Mouse (Mus musculus) 3T3-L1 (cell line): ENCODE results near the gene Lclat1.

Experiments
- DNase-seq: peaks from one replicate; pipeline ENCODE4 v3.0.0-alpha.2; 2015; ENCODE audit warnings: low read depth, low spot score

Gene Lclat1

GRCm38 (mm10) chr17:73087045-73087910, 20.5 kb upstream of the Lclat1 start:
- no peak for DNase-seq

GRCm38 (mm10) chr17:73091368-73091767, 16.4 kb upstream of the Lclat1 start:
- DNase-seq = no peak

DNA sequence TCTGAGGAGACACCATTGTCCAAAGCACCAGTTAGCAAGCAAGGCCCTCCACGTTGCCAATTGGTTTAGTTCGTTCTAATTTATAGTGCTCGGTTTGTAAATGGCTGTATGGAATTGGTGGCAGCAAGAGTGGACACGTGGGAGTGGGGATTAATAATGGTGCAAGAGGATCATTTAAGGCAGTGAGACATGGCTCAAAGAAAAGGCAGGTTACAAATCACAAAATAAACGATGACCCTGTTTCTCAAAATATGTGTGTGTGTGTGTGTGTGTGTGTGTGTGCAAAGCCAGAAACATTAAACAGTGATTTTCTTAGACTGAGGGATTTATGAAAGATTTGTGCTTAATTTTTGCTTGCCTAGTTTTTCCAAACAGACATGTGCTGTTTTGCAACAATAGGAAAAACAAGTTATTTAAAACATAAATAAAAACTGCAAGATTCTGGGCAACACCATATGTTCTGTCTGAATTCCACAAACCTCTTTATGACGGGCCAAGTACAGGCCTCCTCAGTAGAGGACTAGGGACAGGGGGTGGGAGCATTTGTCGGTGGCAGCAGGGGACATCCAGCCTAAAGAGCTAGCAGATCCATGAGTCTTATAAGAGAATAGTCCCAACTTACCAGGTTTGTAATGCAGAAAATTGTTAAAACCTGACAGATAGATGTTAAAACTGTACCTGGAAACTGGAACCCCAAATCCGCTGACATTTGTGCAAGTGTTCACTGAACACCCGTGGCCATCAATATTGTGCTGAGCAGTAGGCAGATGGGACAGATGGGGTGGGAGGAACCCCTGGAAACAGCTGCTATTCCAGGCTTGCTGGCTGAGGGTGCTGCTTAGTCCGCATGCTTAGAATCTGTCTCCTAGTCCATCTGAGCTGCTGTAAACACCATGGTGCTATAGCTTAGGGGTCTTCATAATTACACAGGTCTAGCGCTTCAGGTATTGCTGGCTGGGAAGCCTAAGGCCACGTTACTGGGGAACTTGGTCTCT, 15.4 kb upstream of the Lclat1 start:
- no peak for DNase-seq

DNA sequence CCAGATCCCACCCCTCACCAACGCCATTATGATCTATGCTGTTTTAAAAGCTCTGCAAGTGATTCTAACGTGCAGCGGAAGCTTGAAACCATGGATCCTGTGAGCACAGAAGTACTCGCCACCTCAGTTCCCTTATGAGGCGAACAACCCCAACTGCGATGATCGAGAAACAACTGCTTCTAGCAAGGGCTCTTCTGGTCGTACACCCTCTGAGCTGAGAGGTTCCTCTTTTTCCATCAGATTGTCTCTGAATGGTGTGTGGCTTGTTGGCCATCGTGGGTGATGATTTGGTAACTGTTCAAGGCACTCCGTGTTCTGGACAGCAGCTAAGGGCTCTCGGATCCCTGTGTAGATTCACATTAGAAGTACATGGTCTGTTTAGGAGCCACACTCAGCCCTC, 12.7 kb upstream of the Lclat1 start:
- DNase-seq = no peak

DNA sequence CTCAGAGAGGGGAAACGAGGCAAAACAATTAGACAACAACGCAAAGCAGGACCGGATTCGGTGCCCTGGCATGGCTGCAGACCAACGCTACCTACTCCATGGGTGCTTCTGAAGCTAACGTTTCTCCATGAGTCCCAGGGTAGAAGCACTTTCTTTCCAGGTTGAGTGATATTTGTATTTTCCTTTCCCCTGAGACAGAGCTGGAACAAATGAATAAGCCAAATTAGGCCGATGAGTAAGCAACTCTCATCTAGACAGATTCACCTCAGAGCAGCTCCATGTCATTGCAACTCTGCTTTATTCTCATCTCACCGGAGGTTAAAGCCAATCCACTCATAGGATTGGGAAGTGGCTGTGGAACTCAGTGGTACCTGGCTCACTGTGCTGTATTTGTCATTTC, 12.2 kb upstream of the Lclat1 start:
- no peak for DNase-seq

DNA sequence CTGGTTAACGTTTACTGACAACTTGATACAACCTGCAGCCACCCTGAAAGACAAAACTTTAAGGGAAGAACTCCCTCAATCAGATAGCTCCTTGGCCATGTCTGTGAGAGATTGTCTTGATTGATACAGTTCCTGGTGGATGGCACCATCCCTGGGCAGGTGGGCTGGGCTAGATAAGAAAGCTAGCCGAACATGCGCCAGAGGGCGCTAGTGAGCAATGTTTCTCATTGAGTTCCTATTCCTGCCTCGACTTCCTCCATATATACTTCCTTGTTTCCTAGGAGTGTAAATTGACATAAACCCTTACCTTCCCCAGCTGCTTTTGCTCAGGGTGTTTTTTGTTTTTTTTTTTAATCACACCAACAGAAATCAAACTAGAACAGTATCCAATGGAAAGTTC, 11.3 kb upstream of the Lclat1 start:
- peak; percentile 66 for DNase-seq

GRCm38 (mm10) chr17:73098636-73099035, 9.1 kb upstream of the Lclat1 start:
- no peak for DNase-seq

GRCm38 (mm10) chr17:73100396-73100795, 7.4 kb upstream of the Lclat1 start:
- no peak for DNase-seq

DNA sequence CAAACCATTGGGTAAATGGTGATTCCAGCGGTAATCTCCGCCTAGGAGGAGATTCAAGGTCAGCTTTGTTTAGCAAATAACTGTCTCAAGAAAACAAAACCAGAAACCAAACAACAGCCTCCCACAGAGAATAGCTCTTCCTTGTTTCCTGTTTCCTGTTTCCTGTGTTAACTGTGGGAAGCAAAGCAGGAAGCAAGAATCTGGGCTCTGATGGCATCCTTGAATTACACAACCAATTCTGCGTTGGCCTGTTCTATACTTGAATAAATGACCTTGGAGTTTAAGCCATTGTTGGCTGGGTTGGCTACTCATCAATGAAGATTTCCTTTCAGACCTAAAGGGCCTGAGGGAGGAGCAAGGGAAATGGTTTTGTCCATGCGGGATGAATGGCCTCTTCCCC, 5.2 kb upstream of the Lclat1 start:
- DNase-seq = no peak

DNA sequence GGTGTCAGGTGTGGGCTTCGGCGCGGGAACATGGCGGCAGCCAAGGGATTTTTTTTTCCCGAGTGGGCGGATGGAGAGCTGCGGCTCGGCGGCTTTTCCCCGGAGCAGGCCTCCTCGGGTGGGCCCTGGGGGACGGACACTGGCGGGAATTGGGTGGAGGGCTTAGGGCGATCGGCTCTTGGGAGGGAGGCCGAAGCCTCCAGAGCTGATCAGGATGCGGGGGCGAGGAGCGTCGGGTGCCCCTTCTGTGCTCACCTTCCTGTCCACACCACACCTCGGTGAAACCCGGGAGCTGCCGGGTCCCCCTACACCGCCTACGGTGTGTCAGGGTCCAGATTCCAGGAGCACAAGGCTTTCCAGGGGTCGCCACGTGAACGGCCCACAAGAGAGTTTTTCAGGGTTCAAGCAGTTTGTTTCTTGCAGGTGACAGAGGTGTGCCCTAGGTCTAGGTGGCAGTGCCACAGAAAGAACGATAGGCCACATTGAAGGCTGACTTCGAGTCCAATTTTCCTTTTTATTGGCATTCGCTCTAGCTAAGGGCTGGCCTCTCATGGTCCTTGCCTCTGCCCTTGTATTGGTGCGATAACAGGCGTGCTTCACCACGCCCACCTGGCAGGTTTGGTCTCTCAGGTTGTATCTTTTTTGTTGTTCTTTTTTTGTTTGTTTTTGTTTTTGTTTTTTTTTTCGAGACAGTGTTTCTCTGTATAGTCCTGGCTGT, 544 bp downstream of the Lclat1 start:
- peak; percentile 40 for DNase-seq

DNA sequence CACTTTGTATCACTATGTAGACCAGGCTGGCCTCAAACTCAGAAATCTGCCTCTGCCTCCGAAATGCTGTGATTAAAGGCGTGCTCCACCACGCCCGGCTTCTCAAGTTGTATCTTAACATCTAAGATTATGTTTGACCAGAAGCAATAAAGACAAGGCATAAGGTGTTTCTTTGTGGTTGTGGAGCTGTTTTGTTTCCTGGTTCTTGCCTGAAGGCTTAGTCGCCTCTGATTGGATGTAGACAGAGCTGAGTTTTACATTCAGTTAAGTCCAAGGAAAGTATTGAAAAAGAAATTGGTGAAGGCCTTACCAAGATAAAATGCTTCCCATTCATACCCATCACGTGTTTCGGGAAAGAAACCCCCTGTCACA, 1.1 kb downstream of the Lclat1 start:
- peak; percentile 20 for DNase-seq

DNA sequence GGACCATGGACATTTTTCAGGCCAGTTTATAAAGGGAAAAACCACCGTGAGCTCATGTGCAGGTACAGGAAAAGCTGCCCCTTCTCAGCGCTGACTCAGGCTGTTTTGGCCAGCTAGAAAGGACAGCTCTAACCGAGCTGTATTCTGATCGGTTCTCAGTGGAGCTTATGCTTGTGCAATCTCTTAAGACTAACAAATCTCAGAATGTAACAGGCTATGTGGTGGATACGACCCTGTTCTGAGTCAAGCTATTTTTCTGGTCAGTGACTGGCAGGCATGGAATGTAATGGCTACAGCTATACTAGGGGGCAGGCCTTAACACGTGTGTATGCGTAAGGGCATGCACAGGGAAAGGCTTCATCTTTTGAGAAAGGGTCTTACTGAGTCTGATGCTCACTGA, 4.3 kb downstream of the Lclat1 start:
- DNase-seq = peak; percentile 94

GRCm38 (mm10) chr17:73112601-73113000, 4.8 kb downstream of the Lclat1 start:
- DNase-seq = no peak

DNA sequence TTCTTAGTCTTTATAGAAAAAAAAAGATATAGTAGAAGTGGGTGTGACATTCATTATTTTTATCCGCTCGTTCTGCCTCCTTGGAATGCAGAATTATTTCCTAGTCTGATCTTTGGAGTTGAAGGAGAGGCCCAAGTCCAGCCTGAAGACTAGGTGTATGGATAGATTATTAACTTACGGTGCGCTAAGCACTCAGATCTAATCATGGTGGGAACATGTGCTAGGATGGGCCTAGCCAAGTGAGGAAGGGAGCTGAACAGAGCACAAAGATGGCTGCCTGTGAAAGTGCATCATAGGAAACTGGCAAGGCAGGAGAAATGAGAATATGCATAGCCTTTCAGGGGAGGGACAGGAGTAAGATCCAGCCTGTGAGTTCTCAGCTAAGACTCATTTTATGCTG, 5.4 kb downstream of the Lclat1 start:
- no peak for DNase-seq

DNA sequence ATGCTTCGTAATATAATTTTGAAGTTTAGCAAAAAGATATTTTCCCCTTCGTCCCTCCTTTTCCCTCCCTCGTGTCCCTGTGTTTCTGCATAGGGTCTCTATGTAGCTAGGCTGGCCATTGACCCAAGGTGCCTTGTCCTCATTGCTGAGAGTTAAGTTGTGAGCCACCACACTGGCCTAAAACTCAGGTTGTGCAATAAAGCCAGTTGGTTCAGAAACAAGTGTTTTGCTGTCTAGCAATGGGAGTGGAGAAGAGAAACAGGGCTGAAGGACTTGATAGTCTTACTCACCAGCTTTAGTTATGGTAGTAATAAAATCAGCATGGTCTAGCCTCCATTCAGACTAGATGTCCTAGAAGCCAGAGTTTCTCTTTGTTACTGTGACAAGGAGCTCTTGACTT, 10.3 kb downstream of the Lclat1 start:
- DNase-seq = no peak

GRCm38 (mm10) chr17:73118702-73119101, 10.9 kb downstream of the Lclat1 start:
- no peak for DNase-seq

DNA sequence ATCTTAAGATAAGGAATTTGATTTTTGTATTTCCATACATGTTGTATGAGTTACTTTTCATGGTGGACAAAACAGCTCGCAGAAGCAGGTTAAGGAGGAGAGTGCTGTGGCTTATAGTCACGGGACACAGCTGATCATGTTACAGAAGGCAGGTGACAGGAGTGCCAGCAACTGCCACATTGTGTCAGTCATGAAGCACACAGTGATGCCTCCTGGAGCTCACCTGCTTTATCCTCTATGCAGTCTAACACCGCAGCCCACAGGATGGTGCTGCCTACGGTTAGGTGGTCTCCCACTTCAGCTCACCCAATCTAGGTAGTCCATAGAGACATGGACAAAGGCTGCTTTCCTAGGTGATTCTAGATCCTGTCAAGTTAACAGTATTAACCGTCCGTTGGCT, 11.4 kb downstream of the Lclat1 start:
- no peak for DNase-seq

- DNase-seq = no peak
Observed at GRCm38 (mm10) chr17:73120545-73120944, 12.8 kb downstream of the Lclat1 start.

- no peak for DNase-seq
Observed at GRCm38 (mm10) chr17:73121726-73122125, 13.9 kb downstream of the Lclat1 start.

GRCm38 (mm10) chr17:73126349-73126748, 18.6 kb downstream of the Lclat1 start:
- DNase-seq = no peak

DNA sequence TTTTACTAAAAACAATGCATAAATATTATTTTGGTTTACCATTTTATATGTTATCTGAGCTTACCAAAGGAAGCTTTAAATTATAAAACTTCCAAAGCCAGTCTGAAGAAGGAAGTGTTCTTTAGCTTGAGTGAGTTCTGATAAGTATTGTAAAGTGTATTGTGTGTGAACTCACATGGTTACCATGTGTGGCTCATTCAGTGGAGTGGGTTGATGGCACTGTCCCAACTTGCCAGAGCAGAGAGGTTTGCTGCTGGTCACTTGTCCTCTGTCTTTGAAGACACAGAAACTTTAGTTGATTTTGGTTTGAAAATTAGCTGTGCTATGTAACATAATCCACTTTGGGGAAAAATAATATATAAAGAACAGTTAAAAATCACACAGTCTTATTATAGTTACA, 19.1 kb downstream of the Lclat1 start:
- DNase-seq = no peak
